Mouse (Mus musculus) heart, embryonic 10.5 days (tissue): Measurements from ENCODE around the gene Snx33. TPM values are rescaled to one million over a fixed set of nuclear protein-coding genes. Genes with fewer than 3 reads are reported as not detected.

Source experiments
- DNase-seq: peaks from one replicate; pipeline ENCODE4 v3.0.0-alpha.2; 2017; ENCODE audit warnings: low spot score
- H3K27ac ChIP-seq: fragments of 300-500 bp; sonication (generic); 2 replicates; pipeline ENCODE4 v1.5.1; 2016; ENCODE audit warnings: mild to moderate bottlenecking
- H3K27me3 ChIP-seq: fragments of 300-500 bp; sonication (generic); 2 replicates; pipeline ENCODE4 v1.6.1; 2016; ENCODE audit warnings: mild to moderate bottlenecking; ENCODE audit not compliant: poor library complexity, insufficient read depth, severe bottlenecking
- H3K36me3 ChIP-seq: fragments of 300-500 bp; sonication (generic); 2 replicates; pipeline ENCODE4 v1.6.1; 2016; ENCODE audit warnings: mild to moderate bottlenecking, moderate library complexity
- H3K4me1 ChIP-seq: fragments of 300-500 bp; sonication (generic); 2 replicates; pipeline ENCODE4 v1.6.1; 2016; ENCODE audit warnings: mild to moderate bottlenecking
- H3K4me3 ChIP-seq: fragments of 300-500 bp; sonication (generic); 2 replicates; pipeline ENCODE4 v1.5.1; 2016; ENCODE audit warnings: mild to moderate bottlenecking, moderate library complexity
- H3K9me3 ChIP-seq: fragments of 300-500 bp; sonication (generic); 2 replicates; pipeline ENCODE4 v1.6.1; 2016; ENCODE audit warnings: mild to moderate bottlenecking, moderate library complexity
- WGBS: fragments of 180-500 bp; shearing (Covaris S2); methylation state at CpG from one replicate; pipeline ENCODE4 v1.1.7; 2016; 5-methylcytosine and 5-hydroxymethylcytosine counted together
- polyA plus RNA-seq: library from polyadenylated mRNA; unstranded; fragments of >200 nt; fragmentation: Nextera tagmentation; extraction: Ambion mirVana; gene quantifications from 2 replicates; pipeline ENCODE4 v1.2.1, GENCODE M21; 2016

Gene Snx33
- polyA plus RNA-seq, 1 experiment from 2014 or later = 8.0 TPM

GRCm38 (mm10) chr9:56882283-56882682, 45.9 kb downstream of the Snx33 start:
- 58% methylated on average over 4 of the region's 4 CpGs for WGBS
- Histone ChIP-seq H3K27ac (peak overlapping the region; percentile 26; the same call in 1 of the 2 replicates), H3K9me3 (no peaks in the 10 kb centered on the region), H3K36me3 (peaks cover 52% of the 10 kb centered on the region), H3K4me3 (no peak overlapping the region), H3K4me1 (peaks cover 38% of the 10 kb centered on the region), H3K27me3 (0 out of 2 replicates have a peak, but pooled peaks cover 6% of the 10 kb centered on the region)
- no peak for DNase-seq

- 0 out of 2 replicates have a peak, but pooled peaks cover 6% of the 10 kb centered on the region for H3K27me3 ChIP-seq
- no peak for DNase-seq
- no peak overlapping the region for H3K4me3 ChIP-seq
- H3K36me3 ChIP-seq = peaks cover 52% of the 10 kb centered on the region
- 0 out of 2 replicates have a peak overlapping the region, but pooled peaks have one; percentile 26 for H3K27ac ChIP-seq
- H3K4me1 ChIP-seq = peaks cover 45% of the 10 kb centered on the region
- WGBS = 85% methylated on average over 3 of the region's 3 CpGs
- H3K9me3 ChIP-seq = no peaks in the 10 kb centered on the region
Measured at GRCm38 (mm10) chr9:56881539-56882082, 46.6 kb downstream of the Snx33 start.

- Histone ChIP-seq H3K4me1 (peaks cover 49% of the 10 kb centered on the region), H3K27ac (peak overlapping the region; percentile 6), H3K27me3 (0 out of 2 replicates have a peak, but pooled peaks cover 6% of the 10 kb centered on the region), H3K36me3 (peaks cover 47% of the 10 kb centered on the region), H3K9me3 (no peaks in the 10 kb centered on the region), H3K4me3 (no peak overlapping the region)
- no peak for DNase-seq
- 54% methylated on average over 9 of the region's 9 CpGs for WGBS
Measured at GRCm38 (mm10) chr9:56880790-56881189, 47.4 kb downstream of the Snx33 start.

GRCm38 (mm10) chr9:56877284-56877683, 50.9 kb downstream of the Snx33 start:
- Histone ChIP-seq H3K9me3 (no peaks in the 10 kb centered on the region), H3K27ac (no peak overlapping the region), H3K4me1 (peaks cover 68% of the 10 kb centered on the region), H3K36me3 (peaks cover 30% of the 10 kb centered on the region), H3K27me3 (no peaks in the 10 kb centered on the region), H3K4me3 (no peak overlapping the region)
- no peak for DNase-seq
- WGBS = 74% methylated on average over 5 of the region's 5 CpGs

- Histone ChIP-seq H3K27me3 (no peaks in the 10 kb centered on the region), H3K4me1 (peaks cover 68% of the 10 kb centered on the region), H3K27ac (no peak overlapping the region), H3K9me3 (no peaks in the 10 kb centered on the region), H3K36me3 (peaks cover 27% of the 10 kb centered on the region), H3K4me3 (no peak overlapping the region)
- 44% methylated on average over 9 of the region's 9 CpGs for WGBS
- DNase-seq = no peak
Measured at GRCm38 (mm10) chr9:56876784-56877183, 51.4 kb downstream of the Snx33 start.

- H3K36me3 ChIP-seq = peaks cover 26% of the 10 kb centered on the region
- H3K27ac ChIP-seq = peak overlapping the region; percentile 68
- 57% methylated on average over 1 of the region's 1 CpGs for WGBS
- H3K27me3 ChIP-seq = no peaks in the 10 kb centered on the region
- H3K9me3 ChIP-seq = no peaks in the 10 kb centered on the region
- peaks cover 83% of the 10 kb centered on the region for H3K4me1 ChIP-seq
- no peak overlapping the region for H3K4me3 ChIP-seq
- no peak for DNase-seq
Measured at GRCm38 (mm10) chr9:56873097-56873496, 55.1 kb downstream of the Snx33 start.

- WGBS = 71% methylated on average over 5 of the region's 5 CpGs
- Histone ChIP-seq H3K9me3 (no peaks in the 10 kb centered on the region), H3K36me3 (peaks cover 26% of the 10 kb centered on the region), H3K27me3 (no peaks in the 10 kb centered on the region), H3K4me1 (peaks cover 87% of the 10 kb centered on the region), H3K27ac (peak overlapping the region; percentile 79; the same call in 1 of the 2 replicates), H3K4me3 (no peak overlapping the region)
- DNase-seq = no peak
Measured at GRCm38 (mm10) chr9:56872105-56872903, 55.9 kb downstream of the Snx33 start.

- Histone ChIP-seq H3K36me3 (peaks cover 16% of the 10 kb centered on the region), H3K4me3 (peak overlapping the region; percentile 20), H3K9me3 (no peaks in the 10 kb centered on the region), H3K4me1 (peaks cover 86% of the 10 kb centered on the region), H3K27ac (peak overlapping the region; percentile 79), H3K27me3 (0 out of 2 replicates have a peak, but pooled peaks cover 7% of the 10 kb centered on the region)
- 24% methylated on average over 5 of the region's 5 CpGs for WGBS
- DNase-seq = no peak
Measured at GRCm38 (mm10) chr9:56871191-56871590, 57.0 kb downstream of the Snx33 start.

GRCm38 (mm10) chr9:56870778-56871177, 57.4 kb downstream of the Snx33 start:
- H3K27me3 ChIP-seq = 0 out of 2 replicates have a peak, but pooled peaks cover 9% of the 10 kb centered on the region
- no peak for DNase-seq
- 22% methylated on average over 10 of the region's 10 CpGs for WGBS
- no peaks in the 10 kb centered on the region for H3K9me3 ChIP-seq
- peak overlapping the region; percentile 20 for H3K4me3 ChIP-seq
- peaks cover 15% of the 10 kb centered on the region for H3K36me3 ChIP-seq
- peaks cover 89% of the 10 kb centered on the region for H3K4me1 ChIP-seq
- peak overlapping the region; percentile 79 for H3K27ac ChIP-seq

GRCm38 (mm10) chr9:56869552-56869951, 58.6 kb downstream of the Snx33 start:
- WGBS = 73% methylated on average over 12 of the region's 13 CpGs
- Histone ChIP-seq H3K27ac (peak overlapping the region; percentile 79; the same call in 1 of the 2 replicates), H3K4me3 (no peak overlapping the region), H3K9me3 (no peaks in the 10 kb centered on the region), H3K27me3 (peaks cover 18% of the 10 kb centered on the region; the same call in 1 of the 2 replicates), H3K36me3 (peaks cover 7% of the 10 kb centered on the region; the same call in 1 of the 2 replicates), H3K4me1 (peaks cover 98% of the 10 kb centered on the region)
- no peak for DNase-seq

- Histone ChIP-seq H3K4me3 (peak overlapping the region; percentile 67), H3K27ac (peak overlapping the region; percentile 90), H3K4me1 (peaks cover 95% of the 10 kb centered on the region), H3K27me3 (peaks cover 29% of the 10 kb centered on the region; the same call in 1 of the 2 replicates), H3K9me3 (no peaks in the 10 kb centered on the region), H3K36me3 (peaks cover 3% of the 10 kb centered on the region; the same call in 1 of the 2 replicates)
- DNase-seq = no peak
- WGBS = 41% methylated on average over 6 of the region's 6 CpGs
Measured at GRCm38 (mm10) chr9:56868292-56868691, 59.9 kb downstream of the Snx33 start.
